Mouse (Mus musculus) large intestine, adult 2 months (tissue): Measurements from ENCODE around the gene Bnc1. TPM values are rescaled to one million over a fixed set of nuclear protein-coding genes. Genes with fewer than 3 reads are reported as not detected.

ENCODE experiments used
- DNase-seq: peaks from one replicate; pipeline ENCODE4 v3.0.0-alpha.2; 2012; ENCODE audit warnings: low read depth, low spot score
- WGBS: fragments of 180-500 bp; shearing (Covaris S2); methylation state at CpG from one replicate; pipeline ENCODE4 v1.1.7; 2018; 5-methylcytosine and 5-hydroxymethylcytosine counted together
- polyA plus RNA-seq: library from polyadenylated mRNA; depleted of rRNA; stranded (reverse); fragments of >200 nt; gene quantifications from 2 replicates; pipeline ENCODE4 v1.2.3, GENCODE M21; 2012; rRNA removed

Bnc1 gene
- polyA plus RNA-seq, result 0.15 and 0.37 TPM in 2 replicates

DNA sequence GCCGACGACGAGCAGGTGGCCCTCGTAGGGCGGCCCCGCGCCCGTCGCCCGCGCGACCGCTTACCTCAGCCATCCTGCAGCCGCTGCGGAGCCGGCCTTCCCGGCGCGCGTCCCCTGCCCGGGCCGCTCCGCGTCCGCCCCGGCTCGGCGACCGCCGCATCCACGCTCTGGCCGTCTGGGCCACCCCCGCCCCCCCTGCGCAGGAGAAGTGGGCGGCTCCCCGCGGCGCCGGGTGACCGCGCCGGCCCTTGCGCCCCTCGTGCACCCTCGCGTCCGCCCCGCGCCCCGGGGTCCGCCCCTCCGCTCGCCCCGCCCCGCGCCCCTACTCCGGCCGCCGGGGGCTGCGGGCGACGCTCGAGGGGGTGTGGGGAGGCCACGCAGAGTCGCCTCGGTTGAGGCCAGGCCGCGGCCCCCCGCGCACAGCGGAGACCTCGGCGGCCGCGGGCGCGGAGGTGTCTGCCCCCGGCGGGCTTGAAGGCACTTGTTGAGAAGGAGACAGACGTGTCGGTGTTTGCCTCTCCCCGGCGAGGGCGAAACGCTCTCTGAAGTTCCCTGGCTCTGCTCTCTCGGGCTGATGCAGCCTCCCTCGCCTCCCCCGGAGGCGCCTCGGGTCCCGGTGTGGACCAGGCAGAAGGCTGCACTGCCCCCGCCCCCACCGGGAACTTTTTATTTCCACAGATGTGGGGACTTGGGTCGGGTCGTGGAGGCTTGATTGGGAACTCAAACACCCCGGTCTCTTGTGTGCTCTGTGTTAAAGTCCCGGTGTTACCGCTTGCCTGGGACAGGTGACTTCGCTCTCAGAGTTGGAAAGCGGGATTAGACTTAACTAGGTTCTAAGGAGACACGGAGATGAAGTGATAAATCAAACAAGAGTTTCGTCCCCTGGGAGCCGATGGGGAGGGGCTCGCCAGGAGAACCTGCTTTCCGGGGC is at the start of gene Bnc1:
TSS of gene Bnc1 (minus strand) at position 162 of the 931 bp plus-strand sequence.
- no peak for DNase-seq

GRCm38 (mm10) chr7:82033347-82033746 is 41.3 kb upstream of the Bnc1 start:
- WGBS, result 26% methylated on average over 1 of the region's 1 CpGs
- DNase-seq, result no peak

More for the DNA sequence above, at the start of gene Bnc1:
- 1% methylated on average over 104 of the region's 105 CpGs for WGBS

- no peak for DNase-seq
- 66% methylated on average over 9 of the region's 9 CpGs for WGBS
These were observed 37.6 kb upstream of the Bnc1 start for GRCm38 (mm10) chr7:82029666-82030065.

DNA sequence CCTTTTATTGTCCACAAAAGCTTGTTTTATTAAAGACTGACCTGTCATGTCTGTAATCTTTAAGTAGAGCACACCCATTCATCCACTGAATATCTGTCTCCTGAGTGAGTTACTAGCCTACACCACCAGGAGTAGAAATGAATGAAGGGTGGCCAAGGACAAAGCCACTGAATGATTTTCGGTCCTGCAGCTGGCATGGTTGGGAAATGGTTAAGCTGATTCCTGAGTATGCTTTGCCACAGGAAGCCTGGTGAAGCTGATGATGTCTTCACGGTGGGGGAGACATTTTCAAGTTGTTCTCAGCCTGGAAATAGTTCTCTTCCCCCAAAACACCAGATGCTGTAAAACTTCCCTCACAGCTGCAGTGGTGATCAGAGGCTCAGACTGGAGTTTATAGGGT is 33.7 kb upstream of the Bnc1 start:
- DNase-seq, result no peak
- 51% methylated on average over 2 of the region's 2 CpGs for WGBS

DNA sequence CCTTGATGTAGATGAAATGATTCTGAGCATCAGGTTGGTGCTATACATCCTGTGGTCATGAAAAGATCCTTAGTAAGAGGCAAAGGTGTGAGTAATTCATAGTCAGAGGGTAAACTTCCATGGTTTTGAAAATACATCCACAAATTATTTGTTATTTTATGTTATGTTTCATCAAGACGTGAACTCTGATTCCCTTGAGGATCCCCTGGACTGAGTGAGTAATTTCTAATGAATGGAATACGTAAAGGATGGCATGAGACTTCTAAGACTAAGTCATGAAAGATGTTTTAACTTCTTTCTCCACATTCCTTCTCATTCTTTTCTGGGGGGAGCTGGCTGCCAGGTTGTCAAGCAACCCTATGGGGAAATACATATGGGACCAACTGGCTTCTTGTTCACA is 31.6 kb upstream of the Bnc1 start:
- no peak for DNase-seq
- WGBS, result 89% methylated on average over 2 of the region's 2 CpGs

GRCm38 (mm10) chr7:82022404-82022803 is 30.3 kb upstream of the Bnc1 start:
- DNase-seq, result no peak
- WGBS, result 95% methylated on average over 1 of the region's 1 CpGs

DNA sequence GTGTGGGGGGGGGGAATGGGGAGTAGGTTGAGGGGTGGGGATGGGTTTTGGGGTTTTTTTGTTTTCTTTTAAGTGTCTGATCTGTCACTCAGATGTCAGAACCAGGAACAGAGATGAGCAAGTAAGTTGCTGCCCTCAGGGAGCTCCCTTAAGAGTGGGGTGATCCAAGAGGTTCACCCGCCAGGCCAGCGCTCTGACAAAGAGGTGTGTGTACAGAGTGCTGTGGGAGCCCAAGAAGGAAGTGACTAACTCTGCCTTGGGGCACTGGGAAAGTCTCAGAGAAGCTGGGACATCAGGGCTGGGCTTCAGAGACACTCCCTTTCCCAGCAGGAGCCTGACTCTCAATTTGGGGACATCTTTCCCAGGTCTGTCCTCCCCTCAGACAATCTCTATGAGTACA is 25.9 kb upstream of the Bnc1 start:
- DNase-seq, result no peak
- WGBS, result 50% methylated on average over 2 of the region's 2 CpGs

DNA sequence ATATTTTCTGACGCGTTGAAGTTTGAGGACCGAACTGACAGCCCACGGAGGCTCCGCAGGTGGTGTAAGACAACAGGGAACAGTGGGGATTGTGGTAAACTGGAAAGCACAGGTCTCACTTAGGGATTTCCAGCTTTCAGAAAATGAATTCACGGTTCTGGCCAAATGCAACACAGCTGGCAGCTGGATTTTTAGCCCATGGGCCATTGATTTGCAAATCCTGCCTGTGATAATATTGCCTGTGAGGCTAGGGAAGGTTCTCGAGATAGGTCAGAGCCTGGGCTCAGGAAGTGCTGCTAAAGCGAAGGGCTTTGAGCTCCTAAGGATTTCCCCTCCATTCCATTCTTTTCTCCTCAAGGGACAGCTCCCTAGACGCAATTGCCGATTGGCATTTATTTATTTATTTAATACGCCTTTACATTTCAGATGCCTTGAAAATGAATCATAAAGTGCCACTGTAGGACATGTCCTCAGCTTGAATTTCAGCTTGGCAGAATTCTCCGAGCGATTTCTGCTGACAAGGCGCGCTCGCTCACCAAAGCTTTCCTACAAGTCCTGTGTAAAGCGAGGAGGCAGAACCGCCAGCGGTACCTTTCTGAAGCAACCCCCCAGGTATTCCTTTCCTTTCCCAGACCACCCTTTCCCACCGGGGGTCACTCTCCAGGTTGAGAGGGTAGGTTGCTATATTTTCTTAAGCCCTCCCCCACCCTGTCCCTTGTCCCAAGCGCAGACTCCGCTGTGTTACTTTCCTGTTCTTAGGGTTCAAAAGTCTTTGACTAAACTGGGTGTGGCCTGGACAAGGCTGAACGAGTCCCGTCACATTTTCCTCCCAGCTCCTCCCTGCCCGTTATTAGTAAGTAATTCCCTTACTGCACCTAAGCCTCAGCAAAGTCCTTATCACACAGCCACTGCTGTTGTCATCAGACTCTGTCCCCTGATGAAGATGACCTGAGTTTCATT is 24.9 kb upstream of the Bnc1 start:
- DNase-seq, result peak; percentile 42
- WGBS, result 14% methylated on average over 25 of the region's 25 CpGs

DNA sequence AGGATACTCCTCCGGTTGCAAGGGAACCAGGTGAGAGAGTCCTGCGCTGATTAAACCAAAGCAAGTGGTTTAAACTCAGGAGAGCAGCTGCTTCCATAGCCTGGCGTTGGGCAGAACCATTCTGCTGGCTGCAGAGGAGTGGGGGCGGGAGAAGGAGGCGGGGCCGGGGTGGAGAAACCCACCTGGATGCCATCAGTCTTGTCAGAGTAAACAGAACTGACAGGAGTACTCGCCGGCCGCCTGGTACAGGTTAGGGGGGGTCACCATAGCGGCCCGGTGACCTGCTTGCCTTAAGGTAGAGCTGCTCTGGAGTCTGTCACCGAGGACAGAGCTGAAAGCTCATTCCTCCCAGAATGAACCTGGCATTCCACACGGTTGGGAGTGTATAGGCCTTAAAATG is 20.4 kb upstream of the Bnc1 start:
- WGBS, result 45% methylated on average over 13 of the region's 13 CpGs
- DNase-seq, result no peak

- no peak for DNase-seq
- 36% methylated on average over 19 of the region's 19 CpGs for WGBS
These were observed 19.7 kb upstream of the Bnc1 start for GRCm38 (mm10) chr7:82011534-82012401.

DNA sequence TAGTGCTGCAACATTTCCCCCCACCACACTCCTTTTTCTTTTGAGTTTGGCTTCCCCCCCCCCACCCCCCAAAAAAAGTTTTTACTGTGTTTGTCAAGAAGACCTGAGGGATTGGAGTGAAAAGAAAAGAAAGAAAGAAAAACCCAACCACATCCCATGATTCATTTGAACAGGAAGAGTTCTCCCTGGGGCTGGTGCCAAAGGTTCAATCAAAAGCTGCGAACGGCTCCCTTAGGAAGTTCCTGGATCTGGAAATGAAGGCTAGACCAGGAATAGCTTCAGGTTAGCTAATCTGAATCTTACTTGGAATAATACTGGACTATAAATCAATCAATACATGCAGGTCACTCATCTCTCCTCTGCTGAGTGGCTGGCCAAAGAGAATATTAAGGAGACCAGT is 15.1 kb upstream of the Bnc1 start:
- 39% methylated on average over 2 of the region's 2 CpGs for WGBS
- DNase-seq, result no peak

GRCm38 (mm10) chr7:82004228-82004627 is 12.1 kb upstream of the Bnc1 start:
- DNase-seq, result no peak
- WGBS, result 65% methylated on average over 2 of the region's 2 CpGs

GRCm38 (mm10) chr7:81999816-82000215 is 7.7 kb upstream of the Bnc1 start:
- no peak for DNase-seq
- 60% methylated on average over 2 of the region's 2 CpGs for WGBS

GRCm38 (mm10) chr7:81999372-81999771 is 7.3 kb upstream of the Bnc1 start:
- WGBS, result 52% methylated on average over 7 of the region's 7 CpGs
- no peak for DNase-seq

- WGBS, result 22% methylated on average over 9 of the region's 9 CpGs
- DNase-seq, result no peak
These were observed 3.9 kb upstream of the Bnc1 start for GRCm38 (mm10) chr7:81995975-81996374.

DNA sequence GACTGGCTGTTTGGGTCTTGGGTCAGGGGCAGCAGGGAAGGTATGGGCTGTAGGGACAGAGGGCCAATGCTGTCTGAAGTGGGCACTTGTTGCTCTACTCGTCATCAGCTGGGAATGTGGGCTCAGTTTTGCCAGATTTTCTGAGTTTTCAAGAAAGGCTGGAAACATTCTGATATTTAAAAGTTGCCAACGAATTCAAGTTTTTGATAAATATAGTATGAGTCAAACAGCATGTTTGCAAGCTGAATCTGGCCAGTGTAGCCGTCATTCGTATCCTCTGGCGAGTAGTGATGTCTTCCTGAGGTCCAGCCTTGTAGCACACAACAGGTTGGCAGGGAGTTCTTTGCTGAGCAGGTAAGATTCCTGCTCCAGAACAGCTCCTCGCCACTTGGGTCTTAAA is 3.0 kb upstream of the Bnc1 start:
- WGBS, result 82% methylated on average over 6 of the region's 6 CpGs
- DNase-seq, result no peak

DNA sequence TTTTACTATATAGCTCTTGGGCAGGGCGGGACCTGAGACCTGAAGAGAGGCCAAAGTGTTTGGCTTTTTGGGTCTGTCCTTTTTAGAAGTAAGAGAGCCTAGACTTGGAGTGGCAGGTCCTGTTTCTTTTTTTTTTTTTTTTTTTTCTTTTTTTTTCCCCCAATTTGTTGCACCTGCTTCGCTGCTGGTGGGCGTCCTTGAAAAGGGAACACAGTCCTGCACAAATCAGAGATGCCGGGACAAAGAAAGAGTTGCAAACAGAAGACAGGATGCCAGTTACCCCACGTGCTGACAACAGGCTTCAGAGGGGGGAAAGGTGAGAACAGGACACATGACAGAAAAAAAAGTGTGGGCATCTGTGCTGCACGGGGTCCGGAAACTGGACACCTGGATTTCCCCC is 1.0 kb upstream of the Bnc1 start:
- WGBS, result 49% methylated on average over 7 of the region's 7 CpGs

DNA sequence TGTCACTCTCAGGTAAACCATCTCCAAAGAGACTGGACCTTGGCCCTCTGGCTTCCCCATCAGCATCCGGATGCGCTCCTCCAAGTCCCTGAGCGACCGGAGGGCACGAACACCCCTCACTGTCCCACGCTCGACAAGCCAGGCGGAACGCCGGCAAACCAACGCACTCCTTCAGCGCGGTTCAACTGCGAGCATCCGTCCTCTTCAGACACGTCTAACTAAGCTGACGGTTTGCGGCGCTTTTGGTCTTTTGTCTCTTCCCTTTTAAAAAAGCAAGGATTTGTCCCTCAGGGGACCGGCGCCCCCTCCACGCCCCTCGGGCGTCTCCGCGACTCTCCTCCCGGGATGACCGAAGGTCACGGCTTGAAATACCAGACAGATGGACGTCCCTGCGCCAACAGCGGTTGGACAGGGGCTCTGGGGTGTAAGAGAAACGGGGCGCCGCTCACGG is 456 bp downstream of the Bnc1 start:
- WGBS, result 3% methylated on average over 36 of the region's 36 CpGs
- DNase-seq, result no peak

More for the DNA sequence above, 1.0 kb upstream of the Bnc1 start:
- DNase-seq, result no peak

DNA sequence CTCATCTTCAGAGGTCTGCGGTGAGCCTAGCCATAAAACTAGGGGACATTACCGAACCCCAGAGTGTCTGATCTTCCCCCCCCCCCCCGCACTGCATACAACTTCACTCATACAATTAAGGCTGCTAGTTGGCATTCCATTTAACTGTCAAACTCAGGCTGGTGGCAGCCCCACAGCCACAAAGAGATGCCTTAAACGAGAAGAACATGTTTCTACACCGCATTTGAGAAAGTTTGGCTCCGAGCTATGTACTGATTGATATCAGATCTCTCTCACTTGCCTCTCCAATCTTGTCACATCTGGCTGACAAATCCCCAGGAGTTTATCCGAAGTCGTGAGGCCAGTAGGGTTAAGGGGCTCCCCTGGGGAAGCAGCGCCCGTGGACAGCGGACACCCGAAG is 976 bp downstream of the Bnc1 start:
- 11% methylated on average over 12 of the region's 12 CpGs for WGBS
- DNase-seq, result no peak
